Mouse (Mus musculus) lung, postnatal 0 days (tissue): ENCODE measurements around the gene Miox. TPM values are rescaled to one million over a fixed set of nuclear protein-coding genes. Genes with fewer than 3 reads are reported as not detected.

Experiments
- ATAC-seq: fragments of 200-750 bp; cut with Nextera tagmentation; 2 replicates; pipeline ENCODE4 v1.8.0; 2017; ENCODE audit warnings: moderate library complexity
- DNase-seq: peaks from one replicate; pipeline ENCODE4 v3.0.0-alpha.2; 2016; ENCODE audit warnings: low spot score
- H3K27ac ChIP-seq: fragments of 300-500 bp; sonication (generic); 2 replicates; pipeline ENCODE4 v1.5.1; 2014; ENCODE audit warnings: antibody characterized with exemption, mild to moderate bottlenecking, low read length, mixed read lengths
- H3K27me3 ChIP-seq: fragments of 300-500 bp; sonication (generic); replicated peaks from 2 replicates; pipeline ENCODE4 v1.6.1; 2014; ENCODE audit warnings: low read length, mixed read lengths; ENCODE audit not compliant: insufficient read depth
- H3K36me3 ChIP-seq: fragments of 300-500 bp; sonication (generic); 2 replicates; pipeline ENCODE4 v1.6.1; 2014; ENCODE audit warnings: low read length, mixed read lengths; ENCODE audit not compliant: insufficient read depth
- H3K4me1 ChIP-seq: fragments of 300-500 bp; sonication (generic); 2 replicates; pipeline ENCODE4 v1.6.1; 2014; ENCODE audit warnings: antibody characterized with exemption, low read depth, low read length, mixed read lengths; ENCODE audit not compliant: insufficient read depth
- H3K4me2 ChIP-seq: fragments of 300-500 bp; sonication (generic); replicated peaks from 2 replicates; pipeline ENCODE4 v1.6.1; 2014; ENCODE audit warnings: low read depth, mild to moderate bottlenecking, low read length, moderate library complexity, mixed read lengths
- H3K4me3 ChIP-seq: fragments of 300-500 bp; sonication (generic); 2 replicates; pipeline ENCODE4 v1.5.1; 2014; ENCODE audit warnings: low read depth, low read length
- H3K9ac ChIP-seq: fragments of 300-500 bp; sonication (generic); replicated peaks from 2 replicates; pipeline ENCODE4 v1.6.1; 2014; ENCODE audit warnings: low read depth, mild to moderate bottlenecking
- H3K9me3 ChIP-seq: fragments of 300-500 bp; sonication (generic); 2 replicates; pipeline ENCODE4 v1.6.1; 2016; ENCODE audit warnings: low read length, mixed read lengths
- CTCF ChIP-seq: IDR thresholded peaks from 2 replicates; pipeline ENCODE4 v1.5.1; 2016; ENCODE audit warnings: antibody characterized with exemption, mild to moderate bottlenecking
- EP300 ChIP-seq: IDR thresholded peaks from 2 replicates; pipeline ENCODE4 v1.6.1; 2016; ENCODE audit warnings: antibody characterized with exemption, mild to moderate bottlenecking, control low read depth
- WGBS: fragments of 180-500 bp; shearing (Covaris S2); extraction: QIAGEN DNeasy Blood & Tissue Kit; methylation state at CpG from one replicate; pipeline ENCODE4 v1.1.7; 2014; 5-methylcytosine and 5-hydroxymethylcytosine counted together
- microRNA-seq: library from miRNA; unstranded; fragments of <30 nt; microRNA quantifications from one replicate; pipeline ENCODE4, GENCODE M21; 2016
- polyA plus RNA-seq: library from polyadenylated mRNA; unstranded; fragments of >200 nt; fragmentation: Nextera tagmentation; extraction: Ambion mirVana; gene quantifications from 2 replicates; pipeline ENCODE4 v1.2.1, GENCODE M21; 2015

The Miox gene
- polyA plus RNA-seq, 1 experiment from 2014 or later = not detected

- peak; percentile 11; the same call in 1 of the 2 replicates for ATAC-seq
- peaks cover 34% of the 10 kb centered on the region for H3K27me3 ChIP-seq
Observed at GRCm38 (mm10) chr15:89379429-89379828, 45.2 kb downstream of the Miox start.

GRCm38 (mm10) chr15:89384617-89385016 lies 50.4 kb downstream of the Miox start, which contains the start of gene Klhdc7b:
Gene Klhdc7b (plus strand): TSS chr15:89384917.
- DNase-seq = no peak
- Histone ChIP-seq H3K36me3 (no peaks in the 10 kb centered on the region), H3K9me3 (no peaks in the 10 kb centered on the region), H3K4me3 (no peak within 1 kb of the TSS), H3K4me2 (no peak within 1 kb of the TSS), H3K4me1 (no peaks in the 10 kb centered on the region), H3K9ac (no peak within 1 kb of the TSS), H3K27ac (no peak within 1 kb of the TSS), H3K27me3 (peaks cover 2% of the 10 kb centered on the region; the same call in 1 of the 2 replicates)
- 75% methylated on average over 7 of the region's 7 CpGs for WGBS
- ATAC-seq = no peak
- no peak for TF ChIP-seq CTCF
- TF ChIP-seq EP300 = no peak

More at GRCm38 (mm10) chr15:89379429-89379828, 45.2 kb downstream of the Miox start:
- Histone ChIP-seq H3K9me3 (no peaks in the 10 kb centered on the region), H3K4me3 (no peak overlapping the region; the same call in 1 of the 2 replicates), H3K4me2 (peak overlapping the region; percentile 55), H3K9ac (no peak overlapping the region), H3K27ac (no peak overlapping the region), H3K4me1 (no peaks in the 10 kb centered on the region; the same call in 1 of the 2 replicates), H3K36me3 (no peaks in the 10 kb centered on the region)
- no peak for TF ChIP-seq CTCF
- no peak for TF ChIP-seq EP300
- WGBS = 10% methylated on average over 10 of the region's 10 CpGs
- DNase-seq = peak; percentile 15

Small RNAs within 50 kb of the gene (microRNA-seq; reads per million reads assigned to microRNA genes)
- not detected for gene Mir6959

Other genes starting within 250 kb of the Miox start
- gene Selenoo, start 245.3 kb upstream of the Miox start, polyA plus RNA-seq = 13.9 and 16.0 TPM in 2 replicates
- 5.6 and 6.2 TPM in 2 replicates for gene Tubgcp6, start 211.3 kb upstream of the Miox start, polyA plus RNA-seq
- gene Hdac10, start 205.7 kb upstream of the Miox start, polyA plus RNA-seq = 14.8 and 15.1 TPM in 2 replicates
- 13.0 and 14.4 TPM in 2 replicates for gene Mapk12, start 193.7 kb upstream of the Miox start, polyA plus RNA-seq
- gene Mapk11, start 184.8 kb upstream of the Miox start, polyA plus RNA-seq = 7.4 and 8.5 TPM in 2 replicates
- 73.1 and 104 TPM in 2 replicates for gene Plxnb2, start 153.6 kb upstream of the Miox start, polyA plus RNA-seq
- 4.4 and 5.0 TPM in 2 replicates for gene Dennd6b, start 137.9 kb upstream of the Miox start, polyA plus RNA-seq
- gene Ppp6r2, start 122.8 kb upstream of the Miox start, polyA plus RNA-seq = 22.7 and 24.1 TPM in 2 replicates
- 28.1 and 30.9 TPM in 2 replicates for gene Sbf1, start 19.1 kb upstream of the Miox start, polyA plus RNA-seq
- gene Adm2, start 11.7 kb upstream of the Miox start, polyA plus RNA-seq = 0.11 and 0.12 TPM in 2 replicates
- gene Lmf2, start 21.3 kb downstream of the Miox start, polyA plus RNA-seq = 44.8 and 48.1 TPM in 2 replicates
- gene Ncaph2, start 21.3 kb downstream of the Miox start, polyA plus RNA-seq = 73.7 and 80.7 TPM in 2 replicates
- gene Sco2, start 39.4 kb downstream of the Miox start, polyA plus RNA-seq = 5.9 and 8.7 TPM in 2 replicates
- gene Tymp, start 42.6 kb downstream of the Miox start, polyA plus RNA-seq = 2.1 and 2.2 TPM in 2 replicates
- gene Odf3b, start 44.9 kb downstream of the Miox start, polyA plus RNA-seq = 33.2 and 34.9 TPM in 2 replicates
- not detected in 2 replicates for gene Klhdc7b, start 50.5 kb downstream of the Miox start, polyA plus RNA-seq
- not detected in 2 replicates for gene Syce3, start 76.1 kb downstream of the Miox start, polyA plus RNA-seq
- gene Cpt1b, start 91.5 kb downstream of the Miox start, polyA plus RNA-seq = 3.3 and 4.3 TPM in 2 replicates
- gene C730034F03Rik, start 95.2 kb downstream of the Miox start, polyA plus RNA-seq = 2.2 and 3.0 TPM in 2 replicates
- gene Gm44502, start 95.3 kb downstream of the Miox start, polyA plus RNA-seq = not detected in 2 replicates
- gene Chkb, start 95.5 kb downstream of the Miox start, polyA plus RNA-seq = 64.9 and 71.2 TPM in 2 replicates
- 0.06 and 0.14 TPM in 2 replicates for gene Mapk8ip2, start 119.5 kb downstream of the Miox start, polyA plus RNA-seq
- 22.4 and 23.3 TPM in 2 replicates for gene Arsa, start 143.0 kb downstream of the Miox start, polyA plus RNA-seq
- 1.8 and 2.2 TPM in 2 replicates for gene Shank3, start 165.2 kb downstream of the Miox start, polyA plus RNA-seq
- 0.08 TPM in 1 of 2 replicates, not detected in the other for gene Acr, start 233.9 kb downstream of the Miox start, polyA plus RNA-seq